In genomic region chr2:71281981-71282380, GRCm38 (mm10) we compare ENCODE assay signal across 14 mouse cellular contexts.
"Had no signal": no experiment of that assay in that cellular context is flagged by ENCODE, and none has a peak within 500 bp of the region (broad histone marks: within the 10 kb centered on the region; RNA-seq: fewer than 3 reads in every experiment).

No protein-coding gene starts in this region.

- H3K4me2 ChIP-seq: limb, embryonic 13.5 days; neural tube, embryonic 13.5 days; stomach, embryonic 15.5 days had no signal

- H3K9me3 ChIP-seq: limb, embryonic 13.5 days; neural tube, embryonic 13.5 days; stomach, embryonic 15.5 days had no signal

- H3K4me1 ChIP-seq: limb, embryonic 13.5 days; stomach, embryonic 15.5 days had no signal

- H3K9ac ChIP-seq: limb, embryonic 13.5 days; liver, embryonic 14.5 days; neural tube, embryonic 13.5 days; stomach, embryonic 15.5 days had no signal

- H3K27ac ChIP-seq: limb, embryonic 13.5 days; liver, embryonic 14.5 days; neural tube, embryonic 13.5 days; stomach, embryonic 15.5 days had no signal

- DNase-seq: kidney, adult 8-10 months; kidney, postnatal 10 days; kidney, postnatal 4 days; left cerebral cortex, postnatal 4 days; lung, adult 18-20 months; lung, postnatal 36 days; right cerebral cortex, postnatal 14 days; thymus, adult 2 months; thymus, postnatal 25 days had no signal

- H3K27me3 ChIP-seq: limb, embryonic 13.5 days; neural tube, embryonic 13.5 days; stomach, embryonic 15.5 days had no signal

- H3K4me3 ChIP-seq: layer of hippocampus, adult 2 months; limb, embryonic 13.5 days; neural tube, embryonic 13.5 days; stomach, embryonic 15.5 days had no signal
